Mouse (Mus musculus) CD8-positive naive resting alpha-beta T cell, adult 2 months (primary cell): ENCODE results near the gene Crybg3.

Source experiments
- DNase-seq, 2 experiments: peaks; one replicate each; pipeline ENCODE4 v3.0.0; 2022; ENCODE audit warnings: low read depth in 2 of 2, low spot score in 2 of 2

Gene Crybg3

DNA sequence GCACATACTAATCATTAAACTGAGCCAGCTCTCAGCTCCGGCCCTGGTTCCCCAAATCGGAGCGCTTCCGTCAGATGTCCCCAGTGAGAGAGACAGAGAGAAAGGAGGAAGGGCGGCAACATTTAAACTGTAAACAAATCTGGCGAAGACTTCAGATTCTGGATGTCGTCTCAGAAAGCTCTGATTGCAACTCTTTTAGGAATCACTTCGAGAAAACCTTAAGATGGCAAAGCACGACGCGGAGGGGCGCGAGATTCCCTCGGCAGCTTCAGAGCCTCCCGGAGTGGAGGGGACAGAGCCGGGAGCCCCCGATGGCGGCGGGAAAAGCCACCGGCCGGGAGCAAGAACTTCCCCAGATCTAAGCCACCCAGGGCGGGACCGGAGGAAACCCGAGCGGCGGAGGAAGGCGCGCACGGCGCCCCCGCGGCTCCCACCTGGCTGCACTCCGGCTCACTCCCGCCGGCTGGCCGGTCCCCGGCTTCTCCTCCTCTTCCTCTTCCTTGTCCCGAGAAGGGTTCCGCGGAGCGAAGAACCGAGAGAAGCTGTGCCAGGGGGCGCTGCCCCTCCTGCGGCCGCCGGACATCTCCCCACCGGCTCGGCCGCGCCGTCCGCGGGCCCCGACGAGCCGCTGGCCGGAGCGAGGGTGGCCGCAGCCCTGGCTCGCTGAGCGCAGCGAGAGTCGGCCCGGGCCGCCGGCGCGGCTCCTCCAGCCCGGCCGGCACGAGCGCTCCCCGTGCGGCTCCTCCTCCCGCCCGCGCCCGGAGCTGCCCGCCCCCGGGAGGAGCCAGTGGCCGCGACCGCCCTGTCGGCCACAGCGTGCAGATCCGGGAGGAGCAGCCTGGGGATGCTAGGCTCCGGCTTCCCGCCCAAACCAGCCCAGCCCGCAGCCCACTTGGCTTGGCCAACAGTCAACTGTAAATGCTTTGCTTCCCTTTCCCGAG, at the start of gene Crybg3:
Crybg3 (minus strand) TSS at position 669 of the 941 bp plus-strand sequence.
- DNase-seq, result peak in 1 of 2 experiments; percentile 4

DNA sequence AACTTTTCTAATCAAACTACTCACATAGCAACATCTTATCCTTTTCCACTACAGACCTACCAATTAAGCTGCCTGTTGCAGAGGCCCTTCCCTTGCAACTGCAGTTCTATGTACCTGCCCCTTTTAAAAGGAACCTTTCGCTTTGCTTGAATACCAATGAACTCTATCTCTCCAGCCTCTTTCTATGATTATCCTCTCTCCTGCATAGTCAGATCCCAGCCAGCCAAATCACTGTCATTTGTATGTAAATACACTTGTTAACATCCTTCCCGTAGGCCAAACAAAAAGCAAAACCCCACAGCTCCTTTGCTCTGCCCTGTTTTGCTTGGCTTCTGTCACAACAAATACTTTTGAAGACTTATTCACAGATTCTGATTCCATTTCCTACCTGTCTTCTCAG, 43.0 kb upstream of the Crybg3 start:
- no peak for DNase-seq

DNA sequence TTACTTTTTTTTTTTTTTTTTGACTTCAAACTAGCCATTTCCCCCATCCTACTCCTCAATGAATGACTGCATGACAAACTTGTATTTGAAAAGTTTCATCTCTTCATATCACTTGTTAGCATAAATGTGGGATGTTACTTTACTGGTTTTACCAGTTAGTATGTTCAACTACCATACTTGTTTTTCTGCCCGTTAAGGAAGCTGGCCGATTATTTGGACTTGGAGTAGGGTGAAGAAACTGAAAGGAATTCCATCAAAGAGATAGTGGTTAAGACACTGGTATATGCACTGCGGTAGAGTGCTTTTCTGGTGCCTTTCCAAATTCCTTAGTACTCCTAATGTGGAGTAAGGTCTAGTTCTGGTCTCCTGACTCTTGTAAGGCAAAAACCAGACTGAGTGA, 39.2 kb upstream of the Crybg3 start:
- DNase-seq, result no peak

DNA sequence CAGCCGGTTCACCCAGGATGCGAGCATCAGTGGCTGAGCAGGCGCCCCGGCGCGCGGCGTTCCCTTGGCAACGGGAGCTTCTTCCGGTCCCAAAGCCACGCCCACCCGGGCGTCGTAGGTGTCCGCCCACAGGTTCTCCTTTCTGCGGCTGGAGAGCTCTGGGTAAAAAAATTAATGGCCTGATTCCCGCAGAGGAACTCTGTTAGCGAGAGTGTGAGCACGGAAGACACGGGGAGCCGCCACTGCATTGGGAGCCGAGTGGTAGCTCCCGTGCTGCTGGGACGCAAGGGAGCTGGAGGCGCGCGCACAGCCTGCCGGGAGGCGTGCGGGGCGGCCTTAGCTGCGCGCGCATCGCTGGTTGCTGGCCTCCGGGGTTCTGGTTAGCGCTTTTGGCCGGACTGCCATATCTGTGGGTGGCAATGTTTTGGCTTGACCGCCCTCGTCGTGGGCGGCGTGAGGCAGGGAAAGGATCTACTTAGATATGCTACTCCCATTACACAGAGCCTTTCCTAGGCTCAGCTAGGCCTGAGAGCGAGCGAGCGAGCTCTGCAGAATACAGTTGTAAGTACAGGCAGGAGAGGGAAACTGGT, 38.4 kb upstream of the Crybg3 start, which contains the start of gene Arl6:
Arl6 (minus strand) TSS at position 290 of the 590 bp plus-strand sequence.
- peak; percentile 81 to 83 for DNase-seq

DNA sequence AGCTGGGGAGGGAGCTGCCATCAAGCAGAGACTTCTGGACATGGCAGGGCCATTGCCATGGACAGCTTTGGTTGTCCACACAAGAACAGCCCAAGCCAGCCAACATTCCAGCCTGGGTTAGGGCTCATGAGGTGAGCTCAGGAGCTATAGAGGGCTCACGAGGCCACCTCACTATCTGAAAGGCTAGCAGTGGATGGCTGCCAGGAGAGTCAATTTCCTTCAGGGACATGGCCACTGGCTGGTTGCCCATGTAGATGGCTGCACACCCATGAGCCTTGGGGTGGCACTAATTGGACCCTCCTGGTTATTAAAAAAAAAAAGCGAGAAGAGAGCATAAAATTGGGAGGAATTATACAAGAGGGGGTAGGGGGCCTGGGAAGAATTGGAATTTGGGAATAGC, 33.8 kb upstream of the Crybg3 start:
- DNase-seq, result no peak

DNA sequence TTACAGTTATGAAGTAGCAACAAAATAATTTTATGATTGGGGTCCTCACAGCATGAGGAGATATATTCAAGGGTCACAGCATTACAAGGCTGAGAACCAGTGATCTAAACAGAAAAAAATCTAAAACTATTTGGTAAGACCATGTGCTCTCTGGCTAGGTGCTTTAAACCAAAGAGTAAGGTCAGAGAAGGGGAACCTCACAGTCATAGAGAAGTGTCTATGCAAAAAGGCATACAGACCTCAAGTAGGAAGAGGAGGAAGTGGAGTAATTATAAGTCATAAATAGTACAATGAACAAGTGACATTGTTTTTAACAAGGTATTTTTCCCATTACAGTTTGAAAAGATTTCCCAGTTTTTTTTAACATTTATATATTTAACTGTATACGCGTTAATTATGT, 20.8 kb upstream of the Crybg3 start:
- DNase-seq, result no peak

DNA sequence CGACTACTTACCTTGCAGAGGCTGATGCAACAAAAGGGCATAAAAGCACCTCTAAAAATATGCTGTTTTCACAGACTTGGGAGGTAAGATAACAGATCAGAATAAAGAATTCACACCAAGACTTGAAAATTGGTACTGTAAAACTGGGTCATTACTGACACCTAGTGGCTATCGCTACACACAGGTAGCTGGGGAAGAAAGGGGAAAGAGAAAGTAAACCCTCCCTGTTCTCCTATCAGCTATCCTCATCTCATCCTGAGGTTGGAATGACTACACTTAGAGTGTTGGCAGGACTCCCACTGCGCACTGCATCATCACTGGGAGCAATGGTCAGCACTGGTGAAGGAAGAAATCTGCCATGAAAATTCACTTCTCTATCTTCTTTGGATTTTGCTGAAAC, 16.4 kb upstream of the Crybg3 start:
- DNase-seq, result peak in 1 of 2 experiments; percentile 18

DNA sequence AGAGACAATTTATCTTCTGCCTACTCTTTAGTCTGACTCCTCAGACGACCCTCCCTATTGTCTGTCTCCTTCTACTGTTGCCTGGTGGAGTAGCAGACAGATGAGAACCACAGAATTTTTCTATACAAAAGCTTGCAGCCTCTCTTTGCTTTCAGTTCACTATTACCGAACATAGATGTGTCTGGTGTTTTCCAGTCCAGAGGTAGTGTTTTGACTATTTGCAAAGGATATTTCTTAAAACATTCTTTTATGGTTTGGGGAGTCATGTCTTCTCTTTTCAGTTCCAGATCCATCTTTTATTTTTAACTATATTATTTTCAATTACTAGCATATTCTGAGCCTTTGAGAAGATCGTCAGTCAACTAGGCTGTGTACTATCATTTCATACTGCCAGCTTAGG, 14.9 kb upstream of the Crybg3 start:
- DNase-seq, result no peak

DNA sequence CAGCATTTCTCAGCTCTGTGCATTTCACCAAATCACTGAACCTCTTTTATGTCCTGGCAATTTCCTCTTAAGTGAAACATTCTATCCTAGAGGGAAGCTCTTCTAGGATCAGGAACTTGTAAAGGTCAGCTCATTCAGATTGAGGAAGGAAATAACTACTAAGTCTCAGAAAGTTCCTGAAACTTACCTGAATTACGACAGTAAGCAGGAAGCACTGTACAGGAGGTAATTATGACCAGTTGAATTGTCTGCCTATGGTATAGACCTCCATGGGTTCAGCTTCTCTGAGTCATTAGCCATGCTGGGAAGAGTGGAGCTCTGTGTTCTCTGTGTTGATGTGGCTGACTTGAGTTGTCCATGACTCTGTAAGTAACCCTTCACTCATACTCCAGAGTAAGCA, 10.0 kb upstream of the Crybg3 start:
- no peak for DNase-seq

DNA sequence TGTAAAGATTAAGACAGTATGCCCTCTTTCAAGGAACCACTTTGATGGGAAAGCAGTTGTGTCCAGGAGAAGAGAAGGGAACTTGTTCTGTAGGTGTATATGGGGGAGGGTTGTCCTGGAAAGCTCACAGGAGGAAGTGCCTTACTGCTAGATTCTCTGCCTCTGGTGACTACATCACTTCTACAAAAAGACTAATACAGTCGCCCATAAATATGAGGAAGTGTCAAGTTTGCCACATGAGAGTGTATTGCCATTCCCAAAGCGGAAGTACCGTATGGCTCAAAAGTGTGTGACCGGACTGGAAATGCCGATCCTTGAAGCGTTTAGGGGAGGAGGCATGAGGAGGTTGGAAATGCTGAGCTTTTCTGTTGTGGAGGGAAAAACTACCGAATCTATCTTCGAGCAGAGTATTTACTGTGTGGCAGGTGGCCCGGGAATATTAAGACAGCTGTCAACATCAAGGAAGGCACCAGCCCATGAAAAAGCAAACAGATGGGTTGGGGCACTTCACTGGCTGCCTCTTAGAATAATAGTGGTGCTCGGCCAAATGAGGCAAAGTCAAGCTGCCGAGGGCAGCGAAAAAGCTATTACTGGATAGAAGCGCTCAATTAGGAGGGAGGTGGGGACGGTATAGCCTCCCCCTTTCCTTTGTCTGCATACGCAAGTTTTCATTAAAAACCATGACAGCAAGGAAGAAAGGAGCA, 3.5 kb upstream of the Crybg3 start:
- no peak for DNase-seq

DNA sequence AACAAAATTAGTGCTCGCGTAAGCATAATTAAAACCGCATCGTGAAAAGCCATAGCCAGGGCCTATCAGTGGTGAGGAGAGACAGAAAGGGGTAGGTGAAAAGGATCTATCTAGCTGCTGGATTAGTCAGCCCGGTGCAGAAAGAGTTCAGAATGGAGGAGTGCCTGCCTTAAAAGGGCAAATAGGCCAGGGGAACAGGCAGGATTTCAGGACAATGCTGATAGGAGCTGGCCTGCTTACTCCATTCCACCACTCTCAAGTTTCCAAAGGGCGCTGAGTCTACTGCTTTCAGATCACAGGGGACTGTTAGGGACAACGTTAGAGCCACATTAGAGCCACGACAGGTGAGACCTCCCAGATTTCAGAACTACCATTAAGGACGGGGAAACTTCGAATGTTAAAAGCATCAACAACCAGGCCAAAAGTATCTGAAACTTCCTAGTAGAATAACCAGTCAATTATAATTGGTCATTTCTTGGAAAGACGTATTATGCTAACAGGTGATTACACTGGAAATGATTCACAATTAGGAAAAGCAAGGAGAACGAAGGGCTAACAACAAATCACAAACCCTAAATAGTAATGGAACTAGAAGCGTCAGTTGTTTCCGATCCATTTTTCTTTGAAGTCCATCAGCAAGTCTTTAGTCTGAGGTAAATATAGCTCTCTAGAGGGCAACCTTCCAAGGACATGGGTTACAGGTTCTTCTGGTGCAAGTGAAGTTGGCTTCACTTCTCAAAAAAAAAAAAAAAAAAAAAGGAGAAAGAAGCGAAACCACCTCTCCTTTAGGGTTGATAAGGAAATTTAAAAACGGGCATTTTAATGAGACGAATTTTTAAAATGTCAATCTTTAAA, 1.1 kb downstream of the Crybg3 start:
- no peak for DNase-seq

DNA sequence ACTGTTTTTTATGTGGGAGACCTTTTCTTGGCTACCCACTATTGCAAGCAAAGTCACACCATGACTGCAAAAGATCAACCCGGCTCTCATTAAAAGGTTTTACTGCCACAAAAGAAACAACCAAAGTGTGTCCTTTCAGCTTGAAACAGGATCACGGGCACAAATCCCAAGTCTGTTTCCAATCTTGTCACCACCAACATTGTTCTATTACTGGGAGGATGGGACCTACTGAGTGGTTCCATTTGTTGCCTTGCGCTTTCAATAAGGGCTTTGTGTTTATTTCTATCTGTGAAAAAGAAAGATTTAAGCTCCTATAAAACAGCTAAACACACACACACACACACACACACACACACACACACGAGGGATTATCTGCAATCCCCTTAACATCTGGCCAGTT, 1.8 kb downstream of the Crybg3 start:
- no peak for DNase-seq

DNA sequence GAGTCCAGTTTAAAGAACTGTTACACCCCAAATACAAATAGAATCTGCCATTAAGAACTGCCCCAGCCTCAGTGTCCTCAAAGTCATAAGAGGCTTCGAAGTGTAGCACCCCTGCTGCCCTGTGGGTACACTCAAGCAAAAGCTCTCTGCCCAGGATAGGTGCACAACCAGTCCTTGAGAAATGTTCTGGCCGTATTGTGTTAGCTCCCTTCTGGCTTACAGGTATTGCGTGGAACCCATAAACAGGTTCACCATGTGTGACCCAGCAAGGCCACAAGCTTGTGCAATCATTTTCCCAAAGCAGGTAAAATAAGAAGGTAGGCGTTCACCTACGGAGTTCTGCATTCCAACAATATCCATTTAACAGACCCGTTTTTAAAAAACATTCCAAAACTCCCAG, 3.5 kb downstream of the Crybg3 start:
- DNase-seq, result no peak

DNA sequence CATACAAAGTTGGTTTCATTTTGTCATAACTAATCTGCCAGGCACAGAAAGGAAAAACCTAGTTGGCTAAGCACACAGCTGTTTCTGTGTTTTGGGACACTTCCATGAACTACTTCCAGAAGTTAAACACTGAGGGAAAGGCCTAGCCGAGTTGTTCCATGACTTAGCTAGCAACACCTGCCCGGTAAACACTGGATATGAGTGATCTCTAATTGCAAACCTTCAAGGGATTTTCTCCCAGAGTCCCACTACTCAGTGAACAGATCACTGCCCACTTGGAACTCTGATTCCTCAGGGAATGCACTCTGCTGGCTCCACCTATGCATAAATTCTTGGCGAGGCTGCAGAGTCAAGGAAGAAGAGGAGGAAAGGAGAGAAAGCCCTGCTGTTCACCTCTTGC, 6.1 kb downstream of the Crybg3 start:
- no peak for DNase-seq

DNA sequence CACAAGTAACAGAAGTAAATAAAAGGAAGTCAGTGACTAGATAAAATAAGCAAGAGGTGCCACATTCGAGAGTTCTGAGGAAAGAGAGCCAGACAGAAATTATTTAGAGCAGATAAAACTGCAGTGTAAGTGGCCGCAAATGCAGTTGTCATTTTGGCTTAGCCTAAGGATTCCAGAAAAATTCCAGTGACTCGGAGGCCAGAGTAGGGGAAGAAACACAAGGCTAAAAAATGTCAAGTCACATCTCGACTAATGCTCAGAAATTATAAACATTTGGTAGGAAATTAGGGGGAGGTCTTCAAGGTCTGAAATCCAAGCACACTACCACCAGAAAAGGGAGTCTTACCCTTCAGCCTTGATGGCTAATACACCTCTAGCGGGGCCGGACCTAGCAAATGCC, 10.0 kb downstream of the Crybg3 start:
- DNase-seq, result no peak

DNA sequence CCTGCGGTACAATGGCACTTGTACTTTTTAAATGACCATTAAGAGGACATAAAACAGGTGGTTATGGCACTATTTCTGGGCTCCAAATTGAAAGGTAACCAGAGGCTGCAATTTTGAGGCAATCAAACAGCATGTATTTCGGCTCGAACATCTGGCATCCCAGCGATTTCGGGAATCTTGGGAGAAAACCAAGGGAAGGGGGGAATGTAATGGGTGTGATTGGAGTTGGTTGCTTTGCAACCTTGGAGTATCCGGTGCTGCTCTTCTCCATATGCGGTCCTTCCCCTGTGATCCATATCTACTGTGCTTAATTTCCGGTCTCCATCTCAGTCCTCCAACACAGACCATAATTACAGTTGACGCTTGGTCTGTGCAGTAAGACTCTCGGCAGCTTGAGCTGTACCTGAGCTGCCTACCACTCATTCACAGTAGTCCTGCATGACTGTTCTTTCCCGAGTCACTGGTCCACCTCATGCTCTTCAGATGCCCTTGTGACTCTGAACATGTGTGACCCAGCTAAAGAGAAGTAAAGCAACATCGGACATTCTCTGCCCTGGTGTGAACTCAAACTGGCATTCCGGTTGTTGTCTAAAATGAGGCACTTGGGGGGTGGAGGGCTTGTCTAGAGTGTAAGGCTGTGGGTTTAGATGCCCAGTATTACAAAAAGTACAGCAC, 12.3 kb downstream of the Crybg3 start:
- no peak for DNase-seq

DNA sequence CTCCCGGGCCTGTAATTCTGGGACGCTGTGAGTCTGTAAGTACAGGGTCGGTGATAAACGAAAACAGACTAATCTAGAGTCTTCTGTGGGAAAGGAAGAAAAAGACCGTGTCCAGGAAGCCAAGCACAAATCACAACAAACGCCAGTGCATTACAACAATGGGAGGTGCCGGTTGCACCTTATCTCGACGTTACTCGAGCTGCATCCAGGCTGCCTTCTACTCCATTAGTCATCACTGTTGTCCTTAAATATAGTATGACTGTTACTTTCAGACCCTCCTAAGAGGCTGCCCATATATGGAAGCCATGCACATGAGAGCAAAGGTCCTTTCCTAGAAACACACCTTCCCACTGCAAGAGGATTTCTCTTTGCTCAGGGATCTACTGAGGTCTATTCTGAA, 13.0 kb downstream of the Crybg3 start:
- no peak for DNase-seq

DNA sequence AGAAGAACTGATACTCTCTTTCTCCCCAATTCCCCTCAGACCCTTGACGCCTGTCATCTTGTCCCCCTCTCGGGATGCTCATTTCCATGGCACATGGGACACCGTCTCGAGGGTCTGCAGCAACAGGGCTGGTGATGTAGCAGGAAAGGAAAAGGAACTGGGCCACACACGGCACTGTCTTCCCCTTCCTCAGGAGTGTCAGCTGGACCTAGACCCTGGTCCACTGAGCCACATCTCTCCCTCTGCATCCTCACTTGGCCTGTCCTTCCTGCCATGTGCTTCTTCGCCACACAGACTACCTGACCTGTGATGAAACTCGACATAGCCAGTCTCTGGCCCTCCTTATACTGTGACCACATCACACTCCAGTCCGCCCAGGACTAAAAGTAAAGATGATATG, 13.9 kb downstream of the Crybg3 start:
- no peak for DNase-seq

DNA sequence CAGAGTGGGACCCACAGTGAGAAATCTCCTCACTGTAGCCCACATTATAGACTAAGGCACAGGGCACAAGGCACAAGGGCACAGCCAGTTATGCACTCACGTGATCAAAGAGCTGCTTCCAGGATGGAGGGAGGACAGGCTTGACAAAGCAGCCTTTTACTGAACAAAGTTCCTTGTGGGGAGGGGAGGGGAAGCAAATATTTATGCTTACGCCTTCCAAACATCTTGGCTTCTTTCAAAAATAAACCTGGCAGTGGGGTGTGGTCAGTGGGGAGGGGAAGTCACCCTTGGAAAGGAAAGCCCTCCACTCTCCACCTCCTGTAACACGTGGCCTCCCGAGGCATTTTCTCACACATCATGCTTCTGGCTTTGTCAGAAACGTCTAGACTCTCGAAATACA, 14.5 kb downstream of the Crybg3 start:
- no peak for DNase-seq

DNA sequence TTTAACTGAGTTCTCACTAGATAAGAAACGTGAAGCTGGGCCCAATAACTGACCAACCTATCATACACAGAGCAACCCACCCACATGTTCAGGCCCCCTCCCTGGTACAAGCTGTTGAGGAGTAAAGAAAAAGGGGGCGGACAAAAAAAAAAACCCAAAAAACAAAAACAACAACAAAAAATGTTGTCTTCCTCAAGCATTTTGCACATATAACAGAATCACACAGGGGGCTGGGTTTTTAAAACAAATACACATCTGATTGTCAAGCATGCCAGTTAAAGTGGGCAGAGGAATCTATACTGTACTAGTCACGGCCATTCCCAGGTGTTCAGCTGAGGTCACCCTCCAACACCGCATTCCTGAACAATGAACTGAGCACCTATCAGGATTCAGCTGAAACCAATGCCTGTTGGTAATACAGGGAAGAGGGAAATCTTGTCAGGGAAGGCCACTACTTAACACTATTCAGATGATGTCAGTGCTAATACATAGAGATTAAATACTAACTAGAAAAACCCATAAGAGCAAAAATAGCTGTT, 15.0 kb downstream of the Crybg3 start:
- DNase-seq, result no peak
